ENCODE assay signal across 15 mouse cellular contexts in the genomic region with DNA sequence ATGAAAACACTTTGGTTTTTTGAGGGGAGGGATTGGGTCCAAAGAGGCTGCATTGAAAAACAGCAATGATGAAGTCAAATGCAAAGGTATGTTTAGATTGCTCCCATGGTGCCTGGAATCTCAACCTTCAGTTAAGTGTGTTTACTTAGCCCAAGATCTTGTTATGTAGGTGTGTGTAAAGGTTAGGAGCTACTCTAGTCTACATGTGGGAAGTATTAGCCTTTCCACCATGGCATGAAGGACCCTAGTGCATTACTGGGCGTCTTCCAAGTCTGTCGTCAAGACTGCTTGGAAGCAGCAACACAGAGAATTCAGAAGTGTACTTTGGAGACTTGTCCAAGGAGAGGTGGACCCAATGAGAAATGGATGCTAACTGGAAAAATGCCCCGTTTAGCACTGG.
"Had no signal": no experiment of that assay in that cellular context is flagged by ENCODE, and none has a peak within 500 bp of the region (broad histone marks: within the 10 kb centered on the region; RNA-seq: fewer than 3 reads in every experiment).

No protein-coding gene starts in this region.

- H3K27ac ChIP-seq: hindbrain, embryonic 15.5 days; kidney, embryonic 15.5 days; liver, embryonic 13.5 days; midbrain, embryonic 10.5 days; neural tube, embryonic 12.5 days had no signal

- H3K27me3 ChIP-seq: hindbrain, embryonic 15.5 days; kidney, embryonic 15.5 days; liver, embryonic 13.5 days; neural tube, embryonic 12.5 days had no signal

- H3K4me1 ChIP-seq: kidney, embryonic 15.5 days; liver, embryonic 13.5 days; neural tube, embryonic 12.5 days had no signal

- H3K9ac ChIP-seq: hindbrain, embryonic 15.5 days; kidney, embryonic 15.5 days; liver, embryonic 13.5 days; liver, postnatal 0 days; neural tube, embryonic 12.5 days had no signal

- H3K4me2 ChIP-seq: hindbrain, embryonic 15.5 days; kidney, embryonic 15.5 days; liver, embryonic 13.5 days; neural tube, embryonic 12.5 days had no signal

- DNase-seq: kidney, adult 2 months; kidney, postnatal 14 days; layer of hippocampus, adult 9-11 months; layer of hippocampus, postnatal 36 days; liver, embryonic 13.5 days; liver, postnatal 0 days; midbrain, embryonic 14.5 days; right cerebral cortex, postnatal 14 days; thymus, postnatal 36 days had no signal

- ATAC-seq: intestine, embryonic 16.5 days; liver, postnatal 0 days had no signal

- H3K9me3 ChIP-seq: hindbrain, embryonic 15.5 days; kidney, embryonic 15.5 days; liver, embryonic 13.5 days; midbrain, embryonic 10.5 days; neural tube, embryonic 12.5 days had no signal

- H3K4me3 ChIP-seq: hindbrain, embryonic 15.5 days; kidney, embryonic 15.5 days; liver, embryonic 13.5 days; midbrain, embryonic 10.5 days; myocyte; neural tube, embryonic 12.5 days had no signal

- H3K36me3 ChIP-seq: hindbrain, embryonic 15.5 days; kidney, embryonic 15.5 days; liver, embryonic 13.5 days; midbrain, embryonic 10.5 days; neural tube, embryonic 12.5 days had no signal
